Mouse (Mus musculus): Measurements from ENCODE around the gene Chpf. TPM values are rescaled to one million over a fixed set of nuclear protein-coding genes. Genes with fewer than 3 reads are reported as not detected.

The Chpf gene
- polyA plus RNA-seq, 1 experiment, result 40.2 TPM

- Histone ChIP-seq H3K4me3 (ENCODE audit: low read depth, low read length) (peak within 1 kb of the TSS; percentile 66), H3K36me3 (ENCODE audit: control insufficient read depth, insufficient read depth, low read length) (no peaks in the 10 kb centered on the region), H3K27me3 (ENCODE audit: control insufficient read depth, insufficient read depth, low read length) (peaks cover 13% of the 10 kb centered on the region), H3K4me1 (ENCODE audit: control insufficient read depth, insufficient read depth, insufficient read length, low read length) (no peaks in the 10 kb centered on the region), H3K27ac (ENCODE audit: insufficient read depth, low read depth, low read length) (no peak within 1 kb of the TSS)
- TF ChIP-seq CTCF (IDR thresholded peaks at IDR 0.05; ENCODE audit: extremely low read depth, insufficient read length, insufficient replicate concordance, low read depth, low read length), result no peak
- no peak for TF ChIP-seq POLR2A (IDR thresholded peaks at IDR 0.05; ENCODE audit: low read depth, low read length)
- 2% methylated on average over 65 of the region's 65 CpGs for whole genome bisulfite sequencing
Measured at GRCm38 (mm10) chr1:75505956-75506831, 27.1 kb upstream of the Chpf start, which contains the start of gene Obsl1. Gene Obsl1, minus strand, starts transcription at chr1:75506452.

DNA sequence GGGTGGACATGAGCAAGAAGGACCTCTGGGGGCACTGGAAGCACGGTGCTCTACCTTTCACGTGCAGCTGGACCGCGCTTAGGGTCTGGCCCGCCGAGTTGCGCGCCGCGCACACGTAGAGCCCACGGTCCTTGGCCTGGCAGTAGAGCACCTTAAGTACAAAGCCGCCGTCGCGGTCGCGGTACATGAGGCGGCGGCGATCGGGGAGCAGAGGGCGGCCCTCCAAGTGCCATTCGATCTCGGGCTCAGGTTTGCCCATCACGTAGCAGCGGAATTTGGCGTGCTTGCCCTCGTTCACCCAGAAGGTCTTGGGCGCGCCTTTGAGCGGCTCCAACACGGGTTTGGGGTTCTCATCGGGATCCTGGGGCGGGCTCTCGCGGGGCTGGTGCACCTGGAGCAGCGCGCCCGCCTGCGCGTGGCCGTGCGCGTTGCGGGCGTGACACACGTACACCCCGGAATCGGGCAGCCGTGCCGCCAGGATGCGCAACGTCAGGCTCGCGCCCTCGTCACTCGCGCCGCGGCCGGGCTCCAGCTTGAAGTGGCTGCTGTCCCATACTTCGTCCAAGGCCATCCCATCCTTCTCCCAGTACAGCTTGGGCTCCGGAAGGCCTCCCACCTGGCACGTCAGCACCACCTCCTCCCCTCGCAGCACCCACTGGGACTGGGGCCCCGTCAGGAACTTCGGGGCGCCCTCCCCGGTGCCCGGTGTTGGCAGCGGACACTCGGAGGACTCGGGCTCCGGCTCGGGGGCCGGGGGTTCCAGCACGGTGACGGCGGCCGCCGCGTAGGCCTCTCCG is 26.2 kb upstream of the Chpf start:
- Histone ChIP-seq H3K36me3 (ENCODE audit: control insufficient read depth, insufficient read depth, low read length) (no peaks in the 10 kb centered on the region), H3K27ac (ENCODE audit: insufficient read depth, low read depth, low read length) (no peak overlapping the region), H3K4me1 (ENCODE audit: control insufficient read depth, insufficient read depth, insufficient read length, low read length) (no peaks in the 10 kb centered on the region), H3K27me3 (ENCODE audit: control insufficient read depth, insufficient read depth, low read length) (peaks cover 13% of the 10 kb centered on the region), H3K4me3 (ENCODE audit: low read depth, low read length) (peak overlapping the region; percentile 66)
- 1% methylated on average over 84 of the region's 84 CpGs for WGBS
- TF ChIP-seq CTCF (IDR thresholded peaks at IDR 0.05; ENCODE audit: extremely low read depth, insufficient read length, insufficient replicate concordance, low read depth, low read length) (no peak), POLR2A (IDR thresholded peaks at IDR 0.05; ENCODE audit: low read depth, low read length) (no peak)

DNA sequence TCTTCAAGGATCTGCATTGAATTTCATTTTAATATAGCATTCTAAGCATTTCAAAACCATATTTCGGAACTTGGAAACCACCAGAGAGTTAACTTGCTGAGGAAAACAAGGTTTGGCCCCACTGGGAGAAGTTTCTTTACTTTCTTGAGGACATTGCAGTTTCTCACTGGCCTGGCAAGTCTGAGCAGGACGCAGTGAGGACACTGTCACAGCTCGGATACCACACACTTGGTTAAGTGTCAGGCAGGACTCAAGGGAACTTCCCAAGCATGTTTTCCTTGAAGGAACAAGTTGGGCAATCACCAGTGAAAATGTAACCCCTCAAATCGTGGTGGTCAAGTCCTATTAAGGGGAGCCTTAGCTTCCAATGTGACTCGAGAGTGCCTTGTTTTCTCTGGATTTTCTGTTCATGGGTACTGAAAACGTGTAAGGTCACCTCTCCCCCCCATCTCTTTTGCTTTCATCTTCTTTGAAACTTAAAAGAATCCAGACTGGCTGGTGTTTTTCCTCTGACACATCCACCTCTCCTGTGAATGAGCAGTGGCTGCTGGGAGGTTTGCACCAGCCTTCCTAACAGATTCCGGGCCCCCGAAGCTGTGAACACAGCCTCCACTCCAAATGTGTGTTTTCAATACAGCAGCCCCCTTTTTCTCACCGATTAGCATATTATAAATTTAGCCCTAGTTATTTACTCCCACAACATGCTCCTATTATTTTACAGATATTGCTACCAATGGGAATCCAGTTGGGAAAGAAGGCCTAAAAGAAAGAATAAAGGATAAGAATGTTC is 25.3 kb upstream of the Chpf start:
- Histone ChIP-seq H3K4me3 (ENCODE audit: low read depth, low read length) (no peak overlapping the region), H3K36me3 (ENCODE audit: control insufficient read depth, insufficient read depth, low read length) (no peaks in the 10 kb centered on the region), H3K27me3 (ENCODE audit: control insufficient read depth, insufficient read depth, low read length) (peaks cover 13% of the 10 kb centered on the region), H3K4me1 (ENCODE audit: control insufficient read depth, insufficient read depth, insufficient read length, low read length) (no peaks in the 10 kb centered on the region), H3K27ac (ENCODE audit: insufficient read depth, low read depth, low read length) (no peak overlapping the region)
- TF ChIP-seq CTCF (IDR thresholded peaks at IDR 0.05; ENCODE audit: extremely low read depth, insufficient read length, insufficient replicate concordance, low read depth, low read length) (no peak), POLR2A (IDR thresholded peaks at IDR 0.05; ENCODE audit: low read depth, low read length) (no peak)
- WGBS, result 73% methylated on average over 9 of the region's 9 CpGs

- Histone ChIP-seq H3K27me3 (ENCODE audit: control insufficient read depth, insufficient read depth, low read length) (peaks cover 13% of the 10 kb centered on the region), H3K4me1 (ENCODE audit: control insufficient read depth, insufficient read depth, insufficient read length, low read length) (no peaks in the 10 kb centered on the region), H3K36me3 (ENCODE audit: control insufficient read depth, insufficient read depth, low read length) (no peaks in the 10 kb centered on the region), H3K27ac (ENCODE audit: insufficient read depth, low read depth, low read length) (no peak overlapping the region), H3K4me3 (ENCODE audit: low read depth, low read length) (no peak overlapping the region)
- WGBS, result 84% methylated on average over 23 of the region's 23 CpGs
- TF ChIP-seq CTCF (IDR thresholded peaks at IDR 0.05; ENCODE audit: extremely low read depth, insufficient read length, insufficient replicate concordance, low read depth, low read length) (no peak), POLR2A (IDR thresholded peaks at IDR 0.05; ENCODE audit: low read depth, low read length) (no peak)
Measured at GRCm38 (mm10) chr1:75503651-75503980, 24.5 kb upstream of the Chpf start.

GRCm38 (mm10) chr1:75502945-75503650 is 24.0 kb upstream of the Chpf start:
- H3K4me3 ChIP-seq (ENCODE audit: low read depth, low read length), result no peak overlapping the region
- peaks cover 13% of the 10 kb centered on the region for H3K27me3 ChIP-seq (ENCODE audit: control insufficient read depth, insufficient read depth, low read length)
- WGBS, result 87% methylated on average over 25 of the region's 25 CpGs
- no peak overlapping the region for H3K27ac ChIP-seq (ENCODE audit: insufficient read depth, low read depth, low read length)
- H3K36me3 ChIP-seq (ENCODE audit: control insufficient read depth, insufficient read depth, low read length), result no peaks in the 10 kb centered on the region
- no peaks in the 10 kb centered on the region for H3K4me1 ChIP-seq (ENCODE audit: control insufficient read depth, insufficient read depth, insufficient read length, low read length)
- no peak for TF ChIP-seq CTCF (IDR thresholded peaks at IDR 0.05; ENCODE audit: extremely low read depth, insufficient read length, insufficient replicate concordance, low read depth, low read length)
- no peak for TF ChIP-seq POLR2A (IDR thresholded peaks at IDR 0.05; ENCODE audit: low read depth, low read length)

GRCm38 (mm10) chr1:75501905-75502304 is 22.8 kb upstream of the Chpf start:
- Histone ChIP-seq H3K27me3 (ENCODE audit: control insufficient read depth, insufficient read depth, low read length) (peaks cover 13% of the 10 kb centered on the region), H3K4me3 (ENCODE audit: low read depth, low read length) (no peak overlapping the region), H3K36me3 (ENCODE audit: control insufficient read depth, insufficient read depth, low read length) (no peaks in the 10 kb centered on the region), H3K27ac (ENCODE audit: insufficient read depth, low read depth, low read length) (no peak overlapping the region), H3K4me1 (ENCODE audit: control insufficient read depth, insufficient read depth, insufficient read length, low read length) (no peaks in the 10 kb centered on the region)
- TF ChIP-seq POLR2A (IDR thresholded peaks at IDR 0.05; ENCODE audit: low read depth, low read length), result no peak
- TF ChIP-seq CTCF (IDR thresholded peaks at IDR 0.05; ENCODE audit: extremely low read depth, insufficient read length, insufficient replicate concordance, low read depth, low read length), result no peak
- WGBS, result 92% methylated on average over 9 of the region's 9 CpGs
